Mouse (Mus musculus) ovary, postnatal 10 days (tissue): ENCODE measurements around the gene Cd83.

ENCODE experiments used
- DNase-seq: peaks from one replicate; pipeline ENCODE4 v3.0.0; 2022; ENCODE audit warnings: low spot score

Cd83 gene

DNA sequence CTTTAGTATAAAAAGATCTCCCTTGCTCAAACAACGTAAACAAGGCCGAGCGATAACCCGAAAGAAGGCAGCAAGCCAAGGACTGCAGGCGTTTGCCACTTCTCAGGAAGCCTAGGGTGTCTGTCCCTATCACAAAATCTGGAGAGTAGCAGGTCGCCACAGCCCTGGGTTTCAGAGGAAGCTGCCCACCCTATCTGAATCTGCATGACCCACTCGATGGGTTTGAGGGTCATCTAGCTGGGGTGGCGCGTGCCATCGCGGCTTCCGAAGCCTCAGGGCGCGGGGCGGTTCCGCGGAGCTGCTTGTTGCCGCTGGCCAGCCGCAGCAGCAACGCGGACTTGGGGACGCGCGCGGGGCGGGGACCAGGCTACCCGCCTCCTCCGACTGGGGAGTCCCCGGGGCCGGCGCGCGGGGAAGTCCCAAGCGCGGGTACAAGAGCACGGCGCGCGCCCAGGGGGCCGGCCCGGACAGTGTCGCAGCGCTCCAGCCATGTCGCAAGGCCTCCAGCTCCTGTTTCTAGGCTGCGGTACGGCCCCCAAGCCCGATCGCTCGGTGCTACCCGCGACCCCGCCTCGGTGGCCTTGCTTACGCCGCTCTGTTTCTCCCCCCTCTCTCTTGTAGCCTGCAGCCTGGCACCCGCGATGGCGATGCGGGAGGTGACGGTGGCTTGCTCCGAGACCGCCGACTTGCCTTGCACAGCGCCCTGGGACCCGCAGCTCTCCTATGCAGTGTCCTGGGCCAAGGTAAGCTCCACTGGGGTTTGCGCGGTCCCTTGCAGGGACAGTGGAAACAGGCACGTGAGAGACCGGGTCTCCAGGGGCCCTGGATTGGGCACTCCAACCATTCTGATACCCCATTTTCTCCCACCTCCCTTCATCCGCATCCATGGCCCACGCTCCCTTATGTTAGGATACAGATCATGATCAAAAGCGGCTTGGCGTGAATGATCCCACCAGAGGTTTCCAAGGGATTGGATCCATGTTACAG is at the start of gene Cd83:
Cd83 (plus strand) TSS at position 51 of the 987 bp plus-strand sequence.
- peak; percentile 36 for DNase-seq

- no peak for DNase-seq
These were observed 44.8 kb upstream of the Cd83 start for GRCm38 (mm10) chr13:43739598-43740275.

- DNase-seq = no peak
These were observed 44.3 kb upstream of the Cd83 start for GRCm38 (mm10) chr13:43740276-43740608.

- no peak for DNase-seq
These were observed 41.9 kb upstream of the Cd83 start for GRCm38 (mm10) chr13:43742677-43743076.

DNA sequence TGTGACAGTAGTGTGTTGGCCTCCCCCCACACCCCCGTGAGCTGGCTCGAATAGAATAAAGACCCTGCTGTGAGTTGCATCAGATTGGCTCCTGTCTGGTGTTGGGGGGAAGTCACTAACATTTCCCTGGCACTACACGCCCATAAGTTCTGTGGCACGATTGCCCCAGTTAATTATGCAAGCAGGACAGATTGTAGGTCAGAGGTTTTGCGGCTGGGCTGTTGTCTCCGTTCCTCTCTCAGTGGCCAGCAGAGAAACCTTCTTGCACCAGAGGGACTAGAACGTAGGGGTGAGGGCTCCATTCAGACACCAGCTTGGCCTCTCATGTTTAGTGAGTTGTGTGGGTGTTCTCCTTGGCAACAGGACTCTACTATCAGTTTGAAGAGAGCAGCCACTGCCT is 40.3 kb upstream of the Cd83 start:
- DNase-seq = no peak

GRCm38 (mm10) chr13:43750301-43750700 is 34.3 kb upstream of the Cd83 start:
- DNase-seq = no peak

DNA sequence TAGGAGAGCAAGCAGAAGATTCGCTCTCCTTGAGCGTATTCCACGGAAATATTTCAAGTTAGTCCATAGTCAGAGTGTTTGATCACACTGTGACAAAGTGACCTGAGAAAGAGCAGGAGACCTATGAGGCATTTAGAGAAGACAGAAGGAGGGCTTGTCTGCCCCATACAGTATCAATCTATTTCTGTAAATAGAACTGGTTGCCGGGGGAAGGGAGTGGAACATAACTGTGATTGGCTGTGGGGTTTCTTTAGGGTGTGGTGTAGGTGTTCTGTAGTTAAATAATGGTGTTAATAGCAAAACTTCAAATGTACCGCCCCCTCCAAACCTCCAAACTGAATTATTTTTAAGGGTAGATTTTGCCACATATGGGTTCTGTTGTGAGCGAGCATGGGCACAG is 33.6 kb upstream of the Cd83 start:
- DNase-seq = no peak

DNA sequence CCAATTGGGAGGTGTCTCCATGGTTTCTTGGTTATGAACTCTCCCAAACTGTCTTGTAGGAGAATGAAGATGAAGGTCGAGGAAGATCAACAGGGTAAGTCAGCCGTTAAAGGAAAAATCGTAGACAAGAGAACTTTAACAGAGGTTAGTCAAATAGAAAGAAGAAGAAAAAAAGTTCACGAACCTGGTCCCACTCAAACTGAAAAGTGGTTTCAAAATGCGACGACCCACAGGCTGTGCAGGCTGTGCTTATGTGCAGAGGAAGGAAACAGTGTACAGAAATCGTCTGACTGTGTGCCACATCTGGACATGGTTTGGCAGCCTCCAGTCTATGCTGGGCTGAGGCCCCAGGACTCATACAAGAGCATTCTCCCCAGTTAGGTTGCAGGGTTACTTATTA is 32.2 kb upstream of the Cd83 start:
- no peak for DNase-seq

DNA sequence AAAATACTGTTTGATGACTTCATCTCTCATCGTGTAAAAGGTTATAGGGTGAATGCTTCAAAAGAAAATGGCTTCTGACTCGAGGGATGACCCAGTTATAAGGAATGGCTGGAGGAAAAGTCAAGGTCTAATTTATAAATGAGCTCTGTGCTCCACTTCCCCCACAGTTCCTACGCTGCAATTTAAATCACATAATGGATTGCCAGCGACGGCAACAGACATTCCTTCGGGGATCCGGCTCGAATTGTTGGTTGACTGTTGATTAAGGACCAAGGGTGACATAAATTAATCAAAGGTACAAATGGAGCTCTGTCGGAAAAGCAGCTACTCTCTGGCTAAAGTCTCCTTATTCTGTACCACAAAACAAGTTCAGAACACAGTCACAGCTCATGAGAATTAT is 30.9 kb upstream of the Cd83 start:
- DNase-seq = no peak

GRCm38 (mm10) chr13:43754455-43755128 is 30.0 kb upstream of the Cd83 start:
- no peak for DNase-seq

DNA sequence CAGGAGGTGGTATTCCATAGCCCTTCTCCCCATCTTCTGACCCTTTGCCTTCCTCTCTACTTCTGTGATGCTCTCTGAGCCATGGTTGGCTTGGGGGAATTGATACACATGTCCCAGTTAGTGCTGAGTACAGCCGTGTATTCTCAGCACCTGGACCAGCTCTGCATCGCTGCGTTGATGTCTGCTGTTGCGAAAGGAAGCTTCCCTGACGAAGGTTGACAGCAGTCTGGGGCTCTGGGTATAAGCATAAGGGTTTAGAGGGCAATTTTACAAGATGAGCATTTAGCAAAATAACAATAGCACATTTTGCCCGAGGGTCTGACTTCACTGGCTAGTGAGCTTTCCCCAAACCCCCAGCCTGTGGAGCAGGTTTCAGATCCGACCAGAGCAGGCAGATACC is 29.0 kb upstream of the Cd83 start:
- DNase-seq = no peak

GRCm38 (mm10) chr13:43761156-43761855 is 23.3 kb upstream of the Cd83 start:
- no peak for DNase-seq

DNA sequence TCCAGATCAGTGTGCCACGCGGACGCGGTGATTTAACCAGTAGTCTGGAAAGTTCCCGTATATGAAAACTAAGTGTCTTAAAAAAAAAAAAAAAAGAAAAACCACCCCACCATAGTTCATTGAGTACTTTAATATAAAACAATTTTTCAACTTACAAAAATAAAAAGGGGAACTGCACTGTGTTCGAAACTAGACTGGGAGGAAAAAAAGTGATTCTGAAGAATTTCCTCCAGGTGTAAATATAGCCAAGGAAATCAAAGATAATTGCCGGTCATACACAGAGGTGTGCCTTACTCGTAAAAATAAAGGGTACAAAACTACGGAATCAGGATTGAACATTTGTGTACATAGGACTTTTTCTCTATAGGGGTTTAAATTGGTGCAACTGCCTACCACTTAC is 21.7 kb upstream of the Cd83 start:
- DNase-seq = no peak

GRCm38 (mm10) chr13:43763301-43763994 is 21.1 kb upstream of the Cd83 start:
- DNase-seq = no peak

DNA sequence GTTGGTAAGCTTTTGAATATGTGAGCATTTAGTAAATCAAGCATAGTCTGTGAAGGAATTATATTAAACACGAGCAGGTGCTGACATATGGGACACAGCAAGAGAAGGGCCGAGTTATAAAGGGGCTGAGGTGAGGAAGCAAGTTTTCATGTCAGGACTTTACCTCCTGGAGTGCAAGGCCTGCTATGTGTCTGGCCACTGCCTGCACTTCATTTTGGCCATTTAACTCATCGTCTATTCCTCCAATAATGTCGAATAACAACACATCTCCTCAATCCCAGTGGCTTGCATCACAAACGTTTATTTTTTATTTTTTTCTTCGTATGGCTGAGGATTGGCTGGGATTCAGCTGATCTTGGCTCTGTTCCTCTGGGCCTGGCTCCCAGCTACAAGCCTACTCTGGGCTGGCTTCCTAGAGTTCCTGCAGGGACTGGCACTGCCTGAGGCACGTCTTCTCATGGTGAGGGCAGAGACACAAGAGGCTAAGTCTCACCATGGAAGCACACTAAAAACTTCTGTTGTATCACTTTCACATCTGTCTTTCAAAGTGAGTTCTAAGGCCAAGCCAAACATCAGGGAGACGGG is 20.5 kb upstream of the Cd83 start:
- no peak for DNase-seq

GRCm38 (mm10) chr13:43765293-43765814 is 19.2 kb upstream of the Cd83 start:
- DNase-seq = no peak

- DNase-seq = no peak
These were observed 17.5 kb upstream of the Cd83 start for GRCm38 (mm10) chr13:43766786-43767680.

DNA sequence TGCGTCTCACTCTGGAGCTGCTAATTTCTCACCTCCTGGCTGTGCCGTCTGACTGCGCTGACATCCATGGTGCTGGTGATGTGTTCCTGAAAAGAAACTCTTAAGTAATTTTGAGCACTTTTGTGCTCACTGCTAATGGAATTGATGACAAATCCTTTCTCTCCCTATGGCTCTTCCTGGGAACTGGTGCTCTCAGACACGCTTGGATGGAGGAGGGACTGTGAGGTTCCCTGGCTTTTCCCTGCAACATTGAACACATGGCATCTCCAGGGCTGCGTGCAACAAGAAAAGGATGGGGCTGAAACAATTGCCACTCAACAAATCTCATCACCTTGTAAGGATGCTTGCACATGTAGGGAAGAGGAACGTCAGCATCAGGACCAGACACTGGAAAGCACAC is 11.6 kb upstream of the Cd83 start:
- no peak for DNase-seq

DNA sequence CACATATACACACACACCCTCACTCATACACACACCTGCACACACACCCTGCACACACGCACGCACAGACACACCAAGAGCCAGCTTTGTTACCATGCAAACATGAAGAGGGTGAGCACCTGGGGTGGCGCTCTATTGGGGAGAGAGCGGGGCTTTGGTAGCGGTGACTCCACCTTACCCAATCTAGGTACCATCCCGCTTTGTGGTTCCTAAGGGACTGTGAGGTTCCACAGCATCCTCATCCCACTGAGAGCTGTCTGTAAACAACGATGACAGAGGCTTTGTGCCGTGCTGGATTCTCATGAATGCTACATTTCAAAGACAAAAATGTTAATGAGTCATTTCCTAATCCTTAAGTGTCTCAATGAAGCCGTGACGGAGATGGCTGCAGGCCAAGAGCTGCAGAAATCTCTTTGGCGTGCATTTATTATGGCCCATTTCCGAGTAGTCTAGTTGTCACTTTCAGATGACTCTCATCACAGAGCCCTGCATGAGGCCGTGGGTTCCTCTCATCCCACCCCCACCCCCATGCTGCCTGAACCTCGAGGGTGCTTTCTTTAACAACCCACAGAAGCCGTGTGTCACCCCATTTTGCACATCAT is 10.5 kb upstream of the Cd83 start:
- DNase-seq = no peak
